Mouse (Mus musculus): ENCODE data around the gene Anp32a.

Gene Anp32a

GRCm38 (mm10) chr9:62341123-62341486 is at the start of gene Anp32a:
Anp32a (plus strand) TSS chr9:62341293.
- DNase-seq (ENCODE audit: low spot score in 2 of 2) = peak; percentile 99

DNA sequence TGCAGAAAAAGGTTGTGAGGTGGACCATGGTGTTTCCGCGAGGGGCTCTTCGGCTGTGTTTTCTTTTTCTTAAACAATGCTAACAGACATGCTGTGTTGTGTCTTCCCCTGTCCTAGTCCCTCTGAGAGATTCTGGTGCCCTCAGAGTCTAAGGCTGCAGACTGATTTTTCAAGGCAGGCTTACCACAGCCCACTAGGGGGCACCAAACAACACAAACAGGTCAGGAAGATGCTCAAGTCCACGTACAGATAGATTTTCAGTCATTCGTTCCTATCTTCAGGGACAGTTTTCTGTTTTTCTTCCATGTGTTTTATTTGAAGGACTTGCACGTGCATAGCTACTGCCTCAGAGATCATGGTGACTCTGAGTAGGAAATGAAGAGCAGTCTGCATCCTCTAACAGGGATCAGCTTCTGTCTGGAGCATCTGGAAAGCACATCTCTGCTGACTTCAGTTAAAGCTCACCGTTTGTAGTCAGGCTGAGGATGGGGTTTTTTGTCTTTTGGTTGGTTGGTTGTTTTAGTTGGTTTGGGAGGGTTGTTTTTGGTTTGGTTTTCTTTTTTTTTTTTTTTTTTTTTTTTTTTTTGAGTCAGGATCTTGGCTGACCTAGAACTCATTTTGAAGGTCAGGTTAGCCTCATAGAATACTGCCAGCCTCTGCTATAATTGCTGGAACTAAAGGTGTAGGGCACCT is 45.9 kb upstream of the Anp32a start:
- DNase-seq (ENCODE audit: low spot score in 2 of 2) = peak; percentile 90 to 93

DNA sequence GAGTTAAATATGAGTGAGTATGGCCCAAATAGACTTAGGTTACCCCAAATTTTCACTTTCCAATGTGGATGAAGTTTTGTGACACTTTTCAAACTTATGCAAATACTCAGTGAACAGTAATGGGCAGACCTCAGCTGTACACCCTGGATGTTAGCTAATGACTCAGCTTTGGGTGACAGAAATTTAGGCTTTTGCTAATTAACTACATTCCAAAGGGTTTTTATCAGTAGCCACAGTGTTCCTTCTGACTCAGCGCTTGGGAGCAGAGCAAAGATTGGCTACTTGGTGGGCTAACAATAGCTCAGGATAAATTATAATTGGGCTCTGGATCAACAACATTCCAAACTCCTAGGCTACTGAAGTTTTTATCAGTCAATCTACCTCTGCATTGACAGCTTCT is 44.2 kb upstream of the Anp32a start:
- DNase-seq (ENCODE audit: low spot score in 2 of 2) = no peak

DNA sequence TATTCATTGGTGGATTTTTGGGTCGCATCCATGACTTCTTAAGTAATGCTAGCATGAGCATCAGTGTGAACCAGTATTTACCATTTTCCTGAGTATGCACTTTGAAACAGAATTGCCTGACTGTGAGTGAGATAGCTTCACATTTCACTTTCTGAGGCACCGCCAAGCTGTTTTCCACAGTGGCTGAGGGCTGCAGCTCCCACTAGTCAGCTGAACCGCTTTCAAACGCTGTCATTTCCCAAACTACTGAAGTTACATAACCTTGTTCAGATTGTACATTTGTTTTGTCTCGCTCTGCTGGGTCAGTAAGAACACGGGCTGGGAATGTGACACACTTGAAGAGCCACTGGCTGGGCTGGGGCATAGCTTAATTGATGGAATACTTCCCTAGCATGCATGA is 25.5 kb upstream of the Anp32a start:
- peak in 1 of 2 experiments; percentile 41 for DNase-seq (ENCODE audit: low spot score in 2 of 2)

DNA sequence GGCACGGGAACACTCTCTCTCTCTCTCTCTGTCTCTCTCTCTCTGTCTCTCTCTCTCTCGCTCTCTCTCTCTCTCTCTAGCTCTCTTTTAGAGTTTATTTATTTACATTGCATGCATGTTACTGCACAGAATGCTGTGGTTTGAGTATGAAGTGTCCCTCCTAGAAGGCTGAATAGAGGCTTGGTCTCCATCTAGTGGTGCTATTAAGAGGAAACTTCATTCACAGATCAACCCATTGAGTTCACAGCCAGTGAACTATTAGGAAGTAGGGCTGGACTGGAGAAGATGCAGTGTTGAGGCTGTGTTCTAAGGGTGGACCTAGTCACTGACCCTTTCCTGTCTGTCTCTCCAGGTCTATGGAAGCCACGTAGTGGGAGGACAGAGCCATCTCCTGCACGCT is 22.4 kb upstream of the Anp32a start:
- no peak for DNase-seq (ENCODE audit: low spot score in 2 of 2)

- no peak for DNase-seq (ENCODE audit: low spot score in 2 of 2)
Observed at GRCm38 (mm10) chr9:62323816-62324215, 17.3 kb upstream of the Anp32a start.

DNA sequence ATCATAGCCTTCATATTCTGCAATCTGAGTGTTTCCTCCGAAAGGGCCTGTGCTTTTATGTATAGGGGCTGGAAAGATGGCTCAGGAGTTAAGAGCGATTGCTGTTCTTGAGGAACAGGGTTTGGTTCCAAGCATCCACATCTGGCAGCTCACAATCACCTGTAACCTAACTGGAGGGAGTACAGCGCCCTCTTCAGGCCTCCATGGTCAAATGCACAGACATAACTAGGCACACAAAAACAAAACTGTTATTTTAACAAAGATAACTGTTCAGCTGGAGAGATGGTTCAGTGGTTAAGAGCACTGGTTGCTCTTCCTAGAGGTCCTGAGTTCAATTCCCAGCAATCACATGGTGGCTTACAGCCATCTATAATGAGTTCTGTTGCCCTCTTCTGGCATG is 15.1 kb upstream of the Anp32a start:
- no peak for DNase-seq (ENCODE audit: low spot score in 2 of 2)

- DNase-seq (ENCODE audit: low spot score in 2 of 2) = no peak
Observed at GRCm38 (mm10) chr9:62334298-62334825, 6.7 kb upstream of the Anp32a start.

DNA sequence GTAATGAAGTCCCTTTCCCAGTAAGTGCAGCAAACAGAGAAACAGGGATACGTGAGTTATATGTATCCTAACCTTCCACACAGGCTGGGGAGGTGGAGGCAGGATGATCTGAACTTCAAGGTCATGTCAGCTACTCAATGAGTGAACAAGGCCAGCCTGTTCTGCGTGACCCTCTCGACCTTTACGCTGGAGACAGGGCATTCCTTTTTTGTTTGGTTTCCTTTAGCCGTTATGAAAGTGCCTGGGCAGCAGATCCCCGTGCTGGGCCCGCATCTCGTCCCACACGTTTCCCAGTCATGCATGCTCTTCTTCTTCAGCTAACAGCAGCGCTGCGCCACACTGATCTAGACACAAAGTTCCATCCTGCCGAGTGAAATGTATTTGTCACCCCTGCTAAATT is 5.7 kb upstream of the Anp32a start:
- no peak for DNase-seq (ENCODE audit: low spot score in 2 of 2)

DNA sequence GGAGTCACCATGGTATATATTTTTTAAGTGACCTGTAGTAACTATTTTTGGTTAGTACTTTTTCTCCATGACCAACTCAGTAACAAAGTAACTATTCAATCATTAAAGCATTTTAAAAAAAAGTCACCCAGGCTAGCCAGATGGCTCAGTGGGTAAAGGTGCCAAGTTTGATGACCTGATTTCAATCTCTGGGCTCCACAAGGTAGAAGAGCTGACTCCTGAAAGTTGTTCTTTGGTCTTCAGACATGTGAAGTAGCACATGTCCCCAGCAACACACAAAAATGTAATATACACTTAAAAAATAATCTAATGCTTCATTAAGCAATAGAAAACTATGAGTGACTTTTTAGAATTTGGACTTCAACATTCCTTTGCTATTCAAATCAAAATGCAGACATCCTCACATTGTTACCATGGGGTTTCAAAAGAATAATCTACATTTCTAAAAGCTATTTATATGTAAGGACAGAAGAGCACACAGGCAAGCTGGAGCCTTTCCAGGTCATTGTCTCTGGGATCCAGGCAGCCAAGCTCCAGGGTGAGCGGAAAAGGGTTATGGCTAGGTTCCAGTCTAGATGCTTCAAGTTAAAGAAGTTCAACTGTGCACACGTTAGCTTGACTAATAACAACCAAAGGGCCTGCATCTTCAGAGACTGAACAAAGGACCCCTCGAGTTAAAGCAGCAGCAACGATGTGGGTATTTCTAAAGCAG is 3.0 kb upstream of the Anp32a start:
- DNase-seq (ENCODE audit: low spot score in 2 of 2) = no peak

- DNase-seq (ENCODE audit: low spot score in 2 of 2) = no peak
Observed at GRCm38 (mm10) chr9:62338636-62339191, 2.4 kb upstream of the Anp32a start.

GRCm38 (mm10) chr9:62340301-62341122 is 581 bp upstream of the Anp32a start:
- DNase-seq (ENCODE audit: low spot score in 2 of 2) = no peak

GRCm38 (mm10) chr9:62341701-62342440 is 778 bp downstream of the Anp32a start:
- DNase-seq (ENCODE audit: low spot score in 2 of 2) = peak in 1 of 2 experiments; percentile 35

DNA sequence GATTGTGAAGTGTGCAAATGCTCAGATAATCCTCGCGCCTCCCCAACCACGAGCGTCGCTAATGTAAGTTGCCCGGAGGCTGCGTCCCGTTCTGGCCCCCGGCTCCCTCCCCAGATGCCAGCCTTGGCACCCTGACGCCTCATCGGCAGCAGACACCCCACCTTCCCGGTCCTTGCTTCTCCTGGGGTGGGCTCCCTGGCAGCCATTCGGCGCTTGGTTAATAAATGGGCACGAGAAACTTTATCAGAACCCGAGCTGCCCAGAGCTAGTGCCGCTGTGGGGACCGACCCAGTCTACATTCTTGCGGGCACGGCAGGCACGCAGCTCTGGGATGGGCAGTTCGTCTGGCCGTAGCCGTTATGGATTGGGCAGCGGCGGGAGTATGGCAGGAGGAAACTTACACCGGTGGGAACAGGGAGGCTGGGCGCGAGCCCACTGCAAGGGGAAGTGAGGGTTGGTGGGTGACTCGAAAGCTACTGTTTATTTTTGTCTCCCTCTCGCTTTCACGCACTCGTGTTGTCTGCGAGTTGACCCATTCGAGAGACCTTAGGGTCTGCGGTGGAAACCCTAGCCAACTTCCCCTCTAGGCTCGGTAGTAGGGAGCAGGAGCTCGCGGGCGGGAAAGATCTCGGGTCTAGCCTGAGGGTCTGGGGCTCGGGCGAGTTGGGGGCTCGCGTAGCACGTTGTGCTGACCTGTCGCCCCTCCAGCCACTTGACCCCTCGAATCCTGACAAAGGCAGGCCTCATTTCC is 1.5 kb downstream of the Anp32a start:
- peak in 1 of 2 experiments; percentile 49 for DNase-seq (ENCODE audit: low spot score in 2 of 2)

GRCm38 (mm10) chr9:62343192-62343903 is 2.3 kb downstream of the Anp32a start:
- DNase-seq (ENCODE audit: low spot score in 2 of 2) = peak; percentile 72

DNA sequence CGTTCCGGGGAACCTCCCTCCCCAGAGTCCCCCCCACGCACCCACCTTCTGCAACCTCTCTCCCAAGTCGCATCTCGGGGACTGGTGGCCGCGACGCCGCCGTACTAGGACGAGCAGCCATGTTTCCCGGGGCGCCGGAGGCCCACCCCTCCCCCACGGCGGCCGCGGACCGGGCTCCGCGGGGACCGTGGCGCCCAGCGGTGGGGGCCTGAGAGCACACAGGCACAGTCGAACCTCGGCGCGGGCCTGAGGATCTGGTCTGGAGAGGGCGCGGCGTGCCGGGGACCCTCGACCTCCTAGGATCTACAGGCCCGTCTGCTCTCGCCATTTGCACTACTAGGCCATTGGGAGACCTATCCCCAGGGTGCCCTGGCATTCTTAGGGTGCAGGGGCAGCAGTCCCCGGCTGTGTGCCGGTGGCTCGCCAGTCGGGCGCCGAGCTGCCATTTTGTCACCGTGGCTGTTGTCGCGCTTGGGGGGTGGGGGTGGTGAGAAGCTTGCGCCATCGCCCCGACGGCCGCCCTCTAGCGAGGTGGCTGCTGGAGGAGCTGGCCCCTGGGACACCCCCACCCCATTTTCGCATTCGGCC is 2.9 kb downstream of the Anp32a start:
- peak; percentile 46 to 70 for DNase-seq (ENCODE audit: low spot score in 2 of 2)

DNA sequence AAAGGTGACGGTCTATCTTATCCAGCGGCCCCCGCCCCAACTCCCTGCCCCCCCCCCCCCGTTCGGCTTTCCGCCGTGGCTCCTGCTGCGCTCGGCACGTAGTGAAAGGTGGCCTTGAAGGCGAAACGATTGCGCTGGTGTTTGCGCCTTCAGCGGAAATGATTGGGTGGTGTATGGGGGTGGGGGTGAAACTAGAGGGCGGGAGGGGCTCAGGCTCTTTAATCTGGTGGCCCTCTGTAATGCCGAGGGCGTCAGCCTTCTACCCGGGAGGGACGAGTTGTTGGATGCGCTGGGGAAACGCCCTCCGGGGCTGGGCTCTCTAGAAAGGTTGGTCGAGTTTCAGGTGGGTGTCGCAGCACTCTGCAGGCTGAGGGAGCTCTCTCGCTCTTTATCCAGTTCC is 3.5 kb downstream of the Anp32a start:
- DNase-seq (ENCODE audit: low spot score in 2 of 2) = peak in 1 of 2 experiments; percentile 60

GRCm38 (mm10) chr9:62345081-62345481 is 4.0 kb downstream of the Anp32a start:
- no peak for DNase-seq (ENCODE audit: low spot score in 2 of 2)

DNA sequence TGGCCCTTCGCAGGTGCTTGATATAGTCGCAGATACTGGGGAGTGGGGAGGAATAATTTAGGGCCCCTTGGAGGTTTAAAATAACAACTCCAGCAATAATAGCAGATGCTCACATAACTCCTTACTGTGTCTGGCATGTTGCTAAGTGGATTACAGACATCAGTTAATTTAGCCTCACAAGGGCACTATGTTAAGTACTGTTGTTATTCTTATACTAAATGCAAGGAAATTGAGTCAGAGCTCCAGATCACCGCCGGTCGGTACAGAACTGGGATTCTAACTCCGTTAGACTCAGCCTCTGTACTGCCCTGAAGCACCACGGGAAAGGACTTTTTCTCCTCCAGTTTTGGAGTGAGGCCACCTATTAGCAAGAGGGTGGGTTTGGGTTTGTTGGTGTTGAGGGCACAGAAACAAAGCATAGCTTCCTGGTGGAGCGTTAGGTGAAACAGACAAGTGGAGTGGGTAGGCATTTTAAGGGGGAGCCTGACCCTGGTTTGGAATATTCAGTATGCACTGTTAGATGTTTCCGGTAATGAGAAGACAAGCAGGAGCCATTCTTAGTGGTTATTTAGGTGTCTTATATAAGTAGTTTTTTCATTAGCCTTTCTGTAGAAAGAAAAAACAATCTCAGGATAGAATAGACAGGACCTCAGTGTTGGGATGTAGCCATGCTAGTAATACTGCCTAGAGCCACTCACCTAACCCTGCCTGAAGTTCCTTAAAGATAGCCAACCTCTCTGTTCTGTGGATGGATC is 4.7 kb downstream of the Anp32a start:
- DNase-seq (ENCODE audit: low spot score in 2 of 2) = no peak
